Mouse (Mus musculus) c-Kit-positive CD71-negative TER-119-negative erythroid progenitor cells, embryonic 14.5 days (primary cell): ENCODE measurements at regions not wholly inside any gene's neighbourhood (a gene's known extent, or its start where the extent isn't known, plus 50 kb on each side); places are given as distances from the start of the nearest gene placed in this dataset.

Experiments
- DNase-seq: peaks from one replicate; pipeline ENCODE4 v3.0.0-alpha.2; 2013; ENCODE audit warnings: low read depth

- no peak for DNase-seq
Observed at GRCm38 (mm10) chr13:52395786-52396185, 135.3 kb downstream of the Diras2 start.

- no peak for DNase-seq
Observed at GRCm38 (mm10) chr13:52398344-52398743, 132.7 kb downstream of the Diras2 start.

GRCm38 (mm10) chr13:52399143-52399542, 131.9 kb downstream of the Diras2 start:
- no peak for DNase-seq

GRCm38 (mm10) chr13:52403805-52404204, 127.3 kb downstream of the Diras2 start:
- no peak for DNase-seq

- DNase-seq, result no peak
Observed at GRCm38 (mm10) chr13:52416301-52416700, 114.8 kb downstream of the Diras2 start.

- no peak for DNase-seq
Observed at GRCm38 (mm10) chr13:52422456-52422855, 108.6 kb downstream of the Diras2 start.

GRCm38 (mm10) chr13:52428527-52428926, 102.6 kb downstream of the Diras2 start:
- DNase-seq, result no peak

- no peak for DNase-seq
Observed at GRCm38 (mm10) chr13:52436756-52437155, 94.3 kb downstream of the Diras2 start.

- no peak for DNase-seq
Observed at GRCm38 (mm10) chr13:52445513-52445912, 85.6 kb downstream of the Diras2 start.

- DNase-seq, result no peak
Observed at GRCm38 (mm10) chr13:52448902-52449301, 82.2 kb downstream of the Diras2 start.

- no peak for DNase-seq
Observed at GRCm38 (mm10) chr13:52451486-52451885, 79.6 kb downstream of the Diras2 start.

- no peak for DNase-seq
Observed at GRCm38 (mm10) chr13:52452291-52452690, 78.8 kb downstream of the Diras2 start.
